Mouse (Mus musculus) adrenal gland, postnatal 14 days (tissue): Measurements from ENCODE around the gene Frmpd1. TPM values are rescaled to one million over a fixed set of nuclear protein-coding genes. Genes with fewer than 3 reads are reported as not detected.
A peak's percentile ranks its signal among the peaks of the same experiment; 100 is the strongest.

Experiments
- DNase-seq: peaks from one replicate; pipeline ENCODE4 v3.0.0; 2021; ENCODE audit warnings: mixed read lengths
- total RNA-seq: library from RNA; stranded (reverse); gene quantifications from 2 replicates; pipeline ENCODE4 v1.2.3, GENCODE M21; 2021

Gene Frmpd1
- total RNA-seq, 1 experiment from 2014 or later = 6.2 TPM

GRCm38 (mm10) chr4:45238260-45238659 is 53.6 kb downstream of the Frmpd1 start:
- DNase-seq = no peak

- no peak for DNase-seq
Observed at GRCm38 (mm10) chr4:45241330-45241729, 56.7 kb downstream of the Frmpd1 start.

GRCm38 (mm10) chr4:45242163-45242562 is 57.5 kb downstream of the Frmpd1 start:
- no peak for DNase-seq

GRCm38 (mm10) chr4:45243211-45243902 is 58.7 kb downstream of the Frmpd1 start:
- no peak for DNase-seq

GRCm38 (mm10) chr4:45251265-45251664 is 66.6 kb downstream of the Frmpd1 start:
- DNase-seq = no peak

- peak; percentile 37 for DNase-seq
Observed at GRCm38 (mm10) chr4:45252861-45253262, 68.2 kb downstream of the Frmpd1 start.

- DNase-seq = peak; percentile 70
Observed at GRCm38 (mm10) chr4:45253839-45254601, 69.3 kb downstream of the Frmpd1 start.

- no peak for DNase-seq
Observed at GRCm38 (mm10) chr4:45259232-45259832, 74.7 kb downstream of the Frmpd1 start.

- DNase-seq = no peak
Observed at GRCm38 (mm10) chr4:45261551-45261950, 76.9 kb downstream of the Frmpd1 start.

- DNase-seq = no peak
Observed at GRCm38 (mm10) chr4:45267883-45268282, 83.2 kb downstream of the Frmpd1 start.

- DNase-seq = peak; percentile 60
Observed at GRCm38 (mm10) chr4:45271041-45271452, 86.4 kb downstream of the Frmpd1 start.

- no peak for DNase-seq
Observed at GRCm38 (mm10) chr4:45275770-45276169, 91.1 kb downstream of the Frmpd1 start.

- peak; percentile 51 for DNase-seq
Observed at GRCm38 (mm10) chr4:45279292-45279691, 94.6 kb downstream of the Frmpd1 start.

GRCm38 (mm10) chr4:45279981-45280548 is 95.4 kb downstream of the Frmpd1 start:
- DNase-seq = peak; percentile 85

- DNase-seq = no peak
Observed at GRCm38 (mm10) chr4:45286318-45286717, 101.6 kb downstream of the Frmpd1 start.

- DNase-seq = no peak
Observed at GRCm38 (mm10) chr4:45287906-45288305, 103.2 kb downstream of the Frmpd1 start.

- peak; percentile 73 for DNase-seq
Observed at GRCm38 (mm10) chr4:45296662-45297564, 112.2 kb downstream of the Frmpd1 start, which contains the start of gene Trmt10b. Trmt10b (plus strand) TSS chr4:45297127.

GRCm38 (mm10) chr4:45305536-45305935 is 120.9 kb downstream of the Frmpd1 start:
- no peak for DNase-seq

- DNase-seq = no peak
Observed at GRCm38 (mm10) chr4:45308046-45308445, 123.4 kb downstream of the Frmpd1 start.

- no peak for DNase-seq
Observed at GRCm38 (mm10) chr4:45308606-45309005, 123.9 kb downstream of the Frmpd1 start.

GRCm38 (mm10) chr4:45311056-45311455 is 126.4 kb downstream of the Frmpd1 start:
- DNase-seq = no peak
